Mouse (Mus musculus) cerebellum, adult (tissue): Measurements from ENCODE around the gene Ptpn1.

ENCODE experiments used
- ATAC-seq: cut with Nextera tagmentation; 2 replicates; pipeline ENCODE4 v1.9.2; 2017; ENCODE audit warnings: mild to moderate bottlenecking, moderate library complexity, mixed read lengths; ENCODE audit not compliant: insufficient number of reproducible peaks, low FRiP score, low TSS enrichment

The Ptpn1 gene

DNA sequence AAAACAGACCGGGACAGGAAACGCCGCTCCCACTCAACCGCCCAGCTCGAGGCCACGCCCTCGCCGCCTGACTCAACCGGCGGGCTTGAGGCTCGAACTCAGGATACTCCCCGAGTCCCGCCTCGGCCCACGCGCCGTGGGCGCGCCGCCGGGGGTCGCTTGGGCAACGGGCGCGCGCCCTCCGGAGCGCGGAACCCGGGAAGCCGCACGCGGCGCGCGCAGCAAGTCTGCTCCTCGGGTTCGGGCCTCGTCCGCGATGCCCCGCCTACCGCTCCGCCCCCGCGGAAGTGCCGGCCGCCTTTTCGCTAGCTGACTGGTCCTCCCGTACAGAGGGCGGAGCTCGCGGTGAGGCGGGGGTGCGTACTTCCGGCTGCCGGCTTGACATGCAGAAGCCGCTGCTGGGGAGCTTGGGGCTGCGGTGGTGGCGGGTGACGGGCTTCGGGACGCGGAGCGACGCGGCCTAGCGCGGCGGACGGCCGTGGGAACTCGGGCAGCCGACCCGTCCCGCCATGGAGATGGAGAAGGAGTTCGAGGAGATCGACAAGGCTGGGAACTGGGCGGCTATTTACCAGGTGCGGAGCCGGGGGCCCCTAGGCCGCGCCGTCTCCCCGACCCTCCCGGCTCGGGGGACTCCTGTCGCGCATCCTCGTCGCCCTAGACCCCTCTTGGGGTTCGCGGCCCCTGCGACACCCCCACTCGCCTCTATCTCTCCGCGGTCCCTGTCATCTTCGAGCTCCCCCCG is at the start of gene Ptpn1:
Ptpn1 (plus strand) TSS at position 73 of the 742 bp plus-strand sequence.
- ATAC-seq: peak; percentile 92

GRCm38 (mm10) chr2:167886485-167886884 is 45.4 kb upstream of the Ptpn1 start:
- no peak for ATAC-seq

DNA sequence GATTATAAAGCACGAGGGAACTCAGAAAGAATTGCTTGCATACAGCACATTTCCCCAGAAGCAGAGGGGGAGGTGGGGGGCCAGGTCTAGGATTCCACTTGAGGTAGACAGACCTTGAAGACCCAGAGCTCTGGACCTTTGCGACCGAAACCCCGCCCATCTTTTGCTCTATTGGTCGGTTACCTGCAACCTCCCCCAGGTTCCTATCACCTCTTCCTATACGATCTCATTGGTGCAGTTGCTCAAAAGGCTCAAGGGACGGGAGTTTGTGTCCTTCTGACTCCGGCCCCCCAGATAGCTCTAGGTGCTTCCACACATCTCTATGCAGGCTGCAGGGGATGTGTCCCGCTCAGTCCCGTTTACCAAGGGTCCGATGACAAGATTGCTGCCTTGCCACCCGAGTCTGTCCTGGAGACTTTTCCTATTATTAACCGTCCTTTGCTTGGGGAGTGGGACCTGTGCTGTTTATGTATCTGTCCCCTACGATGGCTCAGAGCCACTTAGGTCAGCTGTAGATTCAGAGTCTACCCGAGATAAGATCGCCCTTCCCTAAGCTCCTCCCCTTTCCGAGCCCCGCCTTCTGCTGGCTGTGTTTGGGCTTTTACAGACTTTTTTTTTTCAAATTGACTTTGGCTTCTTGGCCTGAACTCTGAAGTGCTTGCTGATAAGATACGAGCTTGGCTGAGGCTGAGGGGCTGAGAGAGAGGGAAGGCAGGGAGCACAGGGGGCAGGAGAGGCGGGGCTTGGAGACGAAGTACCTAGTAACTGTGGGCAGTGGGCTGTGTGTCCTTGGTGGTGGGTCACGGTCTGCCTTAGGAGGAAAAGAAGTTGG is 44.1 kb upstream of the Ptpn1 start:
- no peak for ATAC-seq

GRCm38 (mm10) chr2:167888834-167889233 is 43.0 kb upstream of the Ptpn1 start:
- no peak for ATAC-seq

DNA sequence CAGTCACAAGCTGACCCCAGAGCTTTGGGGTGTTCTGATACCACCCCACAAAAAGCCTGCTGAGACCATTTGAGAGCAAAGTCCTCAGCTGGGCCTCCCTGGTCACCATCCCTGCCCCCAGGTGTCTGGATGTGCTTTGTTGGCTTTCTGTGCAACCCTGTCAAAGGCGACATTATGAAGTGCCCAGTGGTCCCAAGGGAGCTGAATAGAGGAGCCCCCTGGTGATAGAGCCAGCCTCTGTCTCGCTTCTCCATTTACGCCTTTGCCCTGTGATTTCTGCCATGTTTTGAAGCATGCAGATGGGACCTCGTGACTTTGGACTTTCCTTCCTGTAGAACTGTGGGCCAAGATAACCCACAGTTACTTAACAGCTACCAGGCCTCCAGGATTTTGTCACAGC is 42.0 kb upstream of the Ptpn1 start:
- no peak for ATAC-seq

- ATAC-seq: no peak
Observed at GRCm38 (mm10) chr2:167891908-167892307, 39.9 kb upstream of the Ptpn1 start.

DNA sequence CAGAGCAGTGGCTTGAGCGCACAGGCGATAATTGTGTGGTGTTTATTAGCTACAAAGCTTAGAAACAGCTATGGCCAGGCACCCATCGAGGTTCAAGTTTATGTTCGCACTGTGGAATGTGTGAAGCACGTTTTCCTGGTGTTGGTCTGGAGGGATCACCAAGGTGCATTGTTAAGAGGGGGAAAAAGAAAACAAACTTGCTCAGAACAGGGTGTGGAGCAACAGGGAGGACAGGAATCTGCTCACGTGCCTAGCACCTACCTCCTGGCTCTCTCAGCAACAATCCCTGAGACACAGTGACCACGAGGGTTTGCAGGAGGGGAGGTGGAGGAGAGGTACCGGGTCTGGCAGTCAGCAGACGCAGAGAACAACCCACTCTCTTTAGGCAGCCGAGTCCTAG is 38.2 kb upstream of the Ptpn1 start:
- ATAC-seq: no peak

GRCm38 (mm10) chr2:167894948-167895372 is 36.9 kb upstream of the Ptpn1 start:
- peak; percentile 72 for ATAC-seq

GRCm38 (mm10) chr2:167897896-167898295 is 34.0 kb upstream of the Ptpn1 start:
- ATAC-seq: no peak

- no peak for ATAC-seq
Observed at GRCm38 (mm10) chr2:167899989-167900421, 31.9 kb upstream of the Ptpn1 start.

DNA sequence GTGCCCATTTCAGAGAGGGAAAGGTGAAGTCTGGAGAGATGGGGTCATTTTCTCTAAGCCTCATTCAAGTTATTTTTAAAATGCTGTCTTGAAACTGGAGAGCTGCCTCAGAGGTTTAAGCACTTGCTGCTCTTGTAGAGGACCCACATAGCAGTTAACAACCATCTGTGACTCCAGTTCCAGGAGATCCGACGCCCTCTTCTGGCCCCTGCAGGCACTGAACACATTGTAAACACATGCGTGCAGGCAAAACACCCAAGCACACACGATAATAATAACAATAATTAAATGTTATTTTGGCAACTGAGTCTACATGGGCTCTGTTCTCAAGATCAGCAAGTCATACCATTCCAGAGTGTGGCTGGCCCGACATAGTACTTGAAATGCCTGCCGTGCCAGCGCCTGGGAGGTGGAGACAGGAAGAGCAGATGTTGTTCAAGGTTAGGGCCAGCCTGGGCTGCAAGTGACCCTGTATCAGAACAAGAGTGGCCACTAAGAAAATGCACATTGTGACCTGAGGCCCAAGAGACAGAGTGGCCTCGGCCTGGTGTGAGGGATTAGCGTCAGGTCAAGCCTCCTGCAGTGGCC is 29.6 kb upstream of the Ptpn1 start:
- ATAC-seq: no peak

DNA sequence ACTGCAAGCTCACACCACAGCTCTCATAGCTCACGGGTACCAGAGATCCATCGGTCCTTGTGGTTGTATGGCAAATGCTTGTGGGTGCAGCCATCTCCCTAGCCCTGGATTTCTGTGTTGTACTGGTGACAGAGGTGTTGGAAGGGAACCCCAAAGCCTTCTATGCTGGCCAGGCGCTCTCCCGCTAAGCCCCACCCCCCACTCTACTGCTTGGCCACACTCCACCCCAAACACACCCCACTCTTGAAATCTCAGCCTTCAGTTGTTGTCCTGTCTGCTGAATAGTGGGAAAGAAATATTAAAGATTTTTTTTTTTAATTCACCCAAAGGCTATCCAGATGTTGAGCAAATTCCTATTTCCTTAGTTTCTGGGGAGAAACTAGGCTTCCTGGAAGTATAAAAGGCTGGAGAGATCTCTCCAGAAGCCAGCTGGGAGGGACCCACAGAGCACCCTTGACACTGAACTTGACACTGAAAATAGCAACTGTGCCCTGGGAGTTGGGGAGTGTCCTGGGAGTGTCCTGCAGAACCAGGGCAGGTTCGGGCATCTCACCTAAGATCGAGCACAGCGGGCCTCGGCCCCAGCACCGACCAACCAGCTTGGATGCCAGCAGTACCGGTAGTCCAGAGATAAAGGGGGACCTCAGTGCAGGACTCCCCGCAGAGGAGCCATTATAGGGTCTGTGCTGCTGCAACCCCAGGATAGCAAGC is 28.5 kb upstream of the Ptpn1 start:
- no peak for ATAC-seq

DNA sequence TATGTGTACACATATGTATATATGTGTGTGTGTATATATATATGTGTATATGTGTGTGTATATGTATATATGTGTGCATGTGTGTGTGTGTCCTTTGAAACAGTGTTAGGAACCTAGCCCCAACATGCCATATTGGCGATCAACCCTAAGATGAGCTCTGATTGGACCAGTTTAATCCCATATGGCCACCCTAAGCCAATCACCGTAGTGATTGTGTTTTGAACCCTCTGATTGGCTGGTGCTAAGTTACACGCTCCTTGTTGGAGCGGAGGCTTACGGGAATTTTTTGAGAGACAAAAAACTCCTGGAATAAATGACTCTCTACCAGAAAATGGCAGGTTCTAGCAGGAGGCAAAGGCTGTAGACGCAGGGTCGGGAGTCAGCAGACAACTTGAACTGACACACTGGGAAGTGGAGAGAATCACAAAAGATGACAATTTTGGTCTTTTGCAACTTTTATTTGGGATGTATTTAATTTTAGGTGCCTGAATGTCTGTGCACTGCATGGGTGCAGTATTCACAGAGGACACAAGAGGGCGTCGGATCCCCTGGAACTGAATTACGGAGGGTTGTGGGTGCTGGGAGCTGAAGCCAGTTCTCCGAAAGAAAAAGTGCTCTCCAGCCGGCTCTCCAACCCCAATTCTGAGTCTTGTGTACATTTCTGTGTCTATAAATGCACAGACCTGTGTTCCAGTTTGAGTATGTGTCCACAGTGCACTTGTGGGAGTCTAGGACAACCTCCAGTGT is 27.1 kb upstream of the Ptpn1 start:
- no peak for ATAC-seq

GRCm38 (mm10) chr2:167905561-167905960 is 26.3 kb upstream of the Ptpn1 start:
- no peak for ATAC-seq

DNA sequence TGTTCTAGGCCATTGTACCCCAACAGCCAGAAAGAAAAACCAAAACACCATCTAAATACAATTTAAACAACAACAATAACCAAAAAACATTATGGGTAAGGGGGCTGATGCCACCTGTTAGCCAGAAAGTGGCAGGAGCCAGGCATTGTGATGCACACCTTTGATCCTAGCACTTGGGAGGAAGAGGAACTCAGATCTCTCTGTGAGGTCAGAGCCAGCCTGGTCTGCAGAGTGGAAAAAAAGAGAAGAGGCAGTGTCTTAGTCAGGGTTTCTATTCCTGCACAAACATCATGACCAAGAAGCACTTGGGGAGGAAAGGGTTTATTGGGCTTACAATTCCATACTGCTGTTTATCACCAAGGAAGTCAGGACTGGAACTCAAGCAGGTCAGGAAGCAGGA is 25.1 kb upstream of the Ptpn1 start:
- ATAC-seq: no peak

DNA sequence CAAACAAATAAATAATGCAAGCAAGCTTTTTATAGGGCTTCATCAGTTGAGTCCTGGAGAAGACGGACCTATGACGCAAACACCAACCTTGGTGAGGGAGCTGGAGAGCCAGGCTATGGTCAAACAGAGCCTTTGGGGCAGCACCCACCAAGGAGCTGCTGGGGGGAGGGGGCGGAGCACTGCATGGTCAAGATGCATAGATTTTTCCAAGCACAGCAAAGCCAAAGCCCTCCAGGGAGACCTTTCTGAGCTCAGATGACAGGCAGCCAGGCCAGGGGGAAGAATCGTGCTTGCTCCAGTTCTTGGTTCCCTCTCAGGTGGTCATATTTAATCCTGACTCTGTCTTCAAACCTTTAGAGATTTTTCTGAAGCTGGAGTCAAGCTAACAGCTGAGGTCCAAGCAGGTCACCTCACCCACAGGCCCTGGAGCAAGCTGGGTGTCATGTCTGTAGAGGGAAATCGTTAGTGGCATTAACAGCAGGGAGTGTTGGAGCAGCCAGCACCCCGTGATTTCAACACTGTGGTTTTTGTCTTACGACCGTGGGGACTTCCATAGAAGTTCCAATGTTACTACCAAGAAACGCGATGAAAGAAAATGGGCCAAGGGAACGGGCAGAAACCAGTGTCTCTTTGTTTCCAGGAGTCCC is 22.2 kb upstream of the Ptpn1 start:
- no peak for ATAC-seq

GRCm38 (mm10) chr2:167910178-167910540 is 21.7 kb upstream of the Ptpn1 start:
- ATAC-seq: no peak

DNA sequence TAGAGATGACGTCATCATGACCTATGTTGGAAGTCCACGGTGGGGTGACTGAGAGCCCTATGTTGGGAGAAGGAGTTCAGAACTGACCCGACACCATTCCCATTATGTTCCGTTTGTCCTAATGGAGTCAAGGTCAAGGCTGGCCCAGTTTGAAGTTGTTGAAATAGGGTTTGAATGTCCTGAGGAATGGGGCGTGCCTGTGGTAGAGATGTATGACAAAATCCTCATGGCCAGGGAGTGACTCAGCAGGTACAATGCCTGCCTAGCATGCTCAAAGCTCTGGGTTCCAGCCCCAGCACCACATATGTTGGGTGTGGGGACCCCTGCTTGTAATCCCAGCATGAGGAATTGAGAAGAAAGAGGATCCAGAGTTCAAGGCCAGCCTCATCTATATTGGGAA is 20.3 kb upstream of the Ptpn1 start:
- no peak for ATAC-seq

DNA sequence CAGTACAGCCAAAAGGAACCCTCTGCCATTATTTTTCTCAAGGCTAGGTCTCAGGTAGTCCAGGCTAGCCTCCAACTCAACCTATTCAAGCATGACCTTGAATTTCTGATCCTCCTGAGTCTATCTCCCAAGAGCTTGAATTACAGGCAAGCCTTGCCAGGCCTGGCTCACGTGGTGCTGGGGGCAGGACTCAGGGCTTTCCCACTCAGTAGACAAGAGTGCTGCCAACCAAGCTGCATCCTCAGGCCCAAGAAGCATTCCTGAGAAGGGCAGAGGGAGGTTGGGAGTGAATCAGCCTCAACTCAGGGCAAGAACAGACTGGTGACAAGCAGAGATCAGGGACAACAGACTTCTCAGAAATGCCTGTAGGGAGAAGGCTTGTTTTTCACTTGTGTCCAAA is 12.8 kb upstream of the Ptpn1 start:
- ATAC-seq: no peak

DNA sequence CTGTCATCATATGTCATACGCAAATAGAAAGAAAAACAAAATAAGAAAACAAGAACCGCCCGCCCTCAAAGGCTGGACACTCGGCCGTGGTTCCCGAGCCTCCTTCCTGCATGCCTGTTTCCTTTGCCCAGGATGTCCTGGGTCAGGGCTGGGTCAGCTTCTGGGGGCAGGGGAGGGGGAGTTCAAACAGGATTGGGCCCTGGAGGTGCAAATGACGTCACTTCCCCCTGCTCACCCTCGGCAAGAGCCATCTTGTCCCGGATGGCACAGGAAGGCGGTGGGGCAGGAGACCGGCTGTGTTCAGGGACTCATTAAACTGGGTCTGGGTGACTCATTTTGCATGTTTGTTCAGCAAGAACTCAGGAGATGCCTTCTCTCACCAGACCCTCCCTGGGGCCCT is 11.8 kb upstream of the Ptpn1 start:
- no peak for ATAC-seq
